Mouse (Mus musculus): ENCODE results near the gene Kit. TPM values are rescaled to one million over a fixed set of nuclear protein-coding genes. Genes with fewer than 3 reads are reported as not detected.

Kit gene
- polyA plus RNA-seq, 1 experiment from 2014 or later = 47.0 TPM

- Histone ChIP-seq H3K27me3 (ENCODE audit: control insufficient read depth, insufficient read depth, low read length) (no peaks in the 10 kb centered on the region), H3K9ac (ENCODE audit: low read length) (no peak overlapping the region), H3K4me3 (replicated peaks; ENCODE audit: low read length) (no peak overlapping the region), H3K4me1 (ENCODE audit: control insufficient read depth, insufficient read depth, low read length) (no peaks in the 10 kb centered on the region), H3K9me3 (replicated peaks; ENCODE audit: control insufficient read depth, low read length) (peaks cover 4% of the 10 kb centered on the region; the same call in 1 of the 2 replicates), H3K36me3 (ENCODE audit: control insufficient read depth, insufficient read depth, low read length) (no peaks in the 10 kb centered on the region), H3K27ac (ENCODE audit: low read length) (no peak overlapping the region), H3K4me2 (ENCODE audit: low read depth, low read length) (no peak overlapping the region)
- 77% methylated on average over 8 of the region's 8 CpGs for WGBS
- ATAC-seq (ENCODE audit: insufficient read depth, low FRiP score) = no peak
These were observed 127.4 kb downstream of the Kit start for GRCm38 (mm10) chr5:75702080-75702479.

- Histone ChIP-seq H3K9ac (ENCODE audit: low read length) (no peak overlapping the region), H3K4me3 (replicated peaks; ENCODE audit: low read length) (no peak overlapping the region), H3K9me3 (replicated peaks; ENCODE audit: control insufficient read depth, low read length) (peaks cover 4% of the 10 kb centered on the region; the same call in 1 of the 2 replicates), H3K4me2 (ENCODE audit: low read depth, low read length) (no peak overlapping the region), H3K27ac (ENCODE audit: low read length) (no peak overlapping the region), H3K36me3 (ENCODE audit: control insufficient read depth, insufficient read depth, low read length) (no peaks in the 10 kb centered on the region), H3K27me3 (ENCODE audit: control insufficient read depth, insufficient read depth, low read length) (no peaks in the 10 kb centered on the region), H3K4me1 (ENCODE audit: control insufficient read depth, insufficient read depth, low read length) (no peaks in the 10 kb centered on the region)
- 80% methylated on average over 7 of the region's 7 CpGs for WGBS
- ATAC-seq (ENCODE audit: insufficient read depth, low FRiP score) = no peak
These were observed 130.0 kb downstream of the Kit start for GRCm38 (mm10) chr5:75704584-75705175.

- ATAC-seq (ENCODE audit: insufficient read depth, low FRiP score) = no peak
- no peaks in the 10 kb centered on the region for H3K27me3 ChIP-seq (ENCODE audit: control insufficient read depth, insufficient read depth, low read length)
- WGBS = 79% methylated on average over 1 of the region's 1 CpGs
These were observed 130.7 kb downstream of the Kit start for GRCm38 (mm10) chr5:75705421-75705820.

More at GRCm38 (mm10) chr5:75705421-75705820, 130.7 kb downstream of the Kit start:
- H3K36me3 ChIP-seq (ENCODE audit: control insufficient read depth, insufficient read depth, low read length) = no peaks in the 10 kb centered on the region
- no peak overlapping the region for H3K4me2 ChIP-seq (ENCODE audit: low read depth, low read length)
- no peaks in the 10 kb centered on the region for H3K4me1 ChIP-seq (ENCODE audit: control insufficient read depth, insufficient read depth, low read length)
- no peak overlapping the region for H3K4me3 ChIP-seq (replicated peaks; ENCODE audit: low read length)
- no peak overlapping the region for H3K27ac ChIP-seq (ENCODE audit: low read length)
- H3K9ac ChIP-seq (ENCODE audit: low read length) = no peak overlapping the region
- peaks cover 4% of the 10 kb centered on the region; the same call in 1 of the 2 replicates for H3K9me3 ChIP-seq (replicated peaks; ENCODE audit: control insufficient read depth, low read length)

Measured in stomach, embryonic 16.5 days (tissue).